Mouse (Mus musculus) bone marrow macrophage, adult 2 months (primary cell): ENCODE data around the gene Hnrnpf. TPM values are rescaled to one million over a fixed set of nuclear protein-coding genes. Genes with fewer than 3 reads are reported as not detected.

Experiments used
- H3K27ac ChIP-seq: 2 replicates; pipeline ENCODE4 v1.5.1; 2012; ENCODE audit warnings: low read depth, low read length; ENCODE audit not compliant: insufficient read depth
- H3K4me1 ChIP-seq: 2 replicates; pipeline ENCODE4 v1.6.1; 2012; ENCODE audit warnings: low read length; ENCODE audit not compliant: control insufficient read depth, insufficient read depth
- H3K4me3 ChIP-seq: 2 replicates; pipeline ENCODE4 v1.5.1; 2012; ENCODE audit warnings: mild to moderate bottlenecking, low read length, moderate library complexity; ENCODE audit not compliant: insufficient read depth
- CTCF ChIP-seq: IDR thresholded peaks from 2 replicates; pipeline ENCODE4 v1.5.1; 2012; ENCODE audit warnings: low read depth, mild to moderate bottlenecking, low read length, moderate library complexity
- POLR2A ChIP-seq: IDR thresholded peaks from 2 replicates; pipeline ENCODE4 v1.6.1; 2012; ENCODE audit warnings: mild to moderate bottlenecking, low read depth, low read length, borderline replicate concordance
- polyA plus RNA-seq: library from polyadenylated mRNA; stranded (reverse); fragments of >200 nt; gene quantifications from 2 replicates; pipeline ENCODE4 v1.2.4, GENCODE M21; 2012; ENCODE audit not compliant: missing spikeins, insufficient read depth, insufficient read length

Gene Hnrnpf
- polyA plus RNA-seq, 1 experiment = 355 TPM

- Histone ChIP-seq H3K27ac (no peak overlapping the region), H3K4me1 (peaks cover 8% of the 10 kb centered on the region), H3K4me3 (no peak overlapping the region)
- no peak for TF ChIP-seq POLR2A
- no peak for TF ChIP-seq CTCF
Measured at GRCm38 (mm10) chr6:117935681-117936612, 35.8 kb downstream of the Hnrnpf start.

GRCm38 (mm10) chr6:117937222-117937932 lies 37.3 kb downstream of the Hnrnpf start, which contains the start of gene Fxyd4:
TSS of gene Fxyd4 (minus strand) at chr6:117937692.
- H3K4me3 ChIP-seq = no peak within 1 kb of the TSS
- TF ChIP-seq POLR2A (no peak), CTCF (no peak)
- H3K27ac ChIP-seq = no peak within 1 kb of the TSS
- H3K4me1 ChIP-seq = peaks cover 8% of the 10 kb centered on the region

- TF ChIP-seq POLR2A = no peak
- no peak for TF ChIP-seq CTCF
- H3K4me3 ChIP-seq = no peak overlapping the region
- peaks cover 8% of the 10 kb centered on the region for H3K4me1 ChIP-seq
- no peak overlapping the region for H3K27ac ChIP-seq
Measured at GRCm38 (mm10) chr6:117938951-117939350, 38.8 kb downstream of the Hnrnpf start.

- H3K27ac ChIP-seq = no peak overlapping the region
- TF ChIP-seq CTCF (no peak), POLR2A (no peak)
- no peaks in the 10 kb centered on the region for H3K4me1 ChIP-seq
- H3K4me3 ChIP-seq = no peak overlapping the region
Measured at GRCm38 (mm10) chr6:117942769-117943168, 42.6 kb downstream of the Hnrnpf start.

GRCm38 (mm10) chr6:117943899-117944298 lies 43.8 kb downstream of the Hnrnpf start:
- no peak overlapping the region for H3K4me3 ChIP-seq
- H3K27ac ChIP-seq = no peak overlapping the region
- no peaks in the 10 kb centered on the region for H3K4me1 ChIP-seq
- TF ChIP-seq CTCF (no peak), POLR2A (no peak)

GRCm38 (mm10) chr6:117952330-117952729 lies 52.2 kb downstream of the Hnrnpf start:
- H3K4me3 ChIP-seq = no peak overlapping the region
- no peak overlapping the region for H3K27ac ChIP-seq
- no peaks in the 10 kb centered on the region for H3K4me1 ChIP-seq
- TF ChIP-seq POLR2A (no peak), CTCF (no peak)

GRCm38 (mm10) chr6:117956161-117956560 lies 56.0 kb downstream of the Hnrnpf start:
- Histone ChIP-seq H3K4me1 (no peaks in the 10 kb centered on the region), H3K4me3 (no peak overlapping the region), H3K27ac (no peak overlapping the region)
- no peak for TF ChIP-seq CTCF
- TF ChIP-seq POLR2A = no peak

- H3K27ac ChIP-seq = no peak overlapping the region
- H3K4me1 ChIP-seq = no peaks in the 10 kb centered on the region
- H3K4me3 ChIP-seq = no peak overlapping the region
- TF ChIP-seq POLR2A (no peak), CTCF (no peak)
Measured at GRCm38 (mm10) chr6:117956851-117957501, 56.9 kb downstream of the Hnrnpf start.

GRCm38 (mm10) chr6:117963201-117963600 lies 63.1 kb downstream of the Hnrnpf start:
- Histone ChIP-seq H3K4me3 (no peak overlapping the region), H3K27ac (no peak overlapping the region), H3K4me1 (no peaks in the 10 kb centered on the region)
- TF ChIP-seq POLR2A (no peak), CTCF (no peak)
